Mouse (Mus musculus): Measurements from ENCODE around the gene Serping1.

DNA sequence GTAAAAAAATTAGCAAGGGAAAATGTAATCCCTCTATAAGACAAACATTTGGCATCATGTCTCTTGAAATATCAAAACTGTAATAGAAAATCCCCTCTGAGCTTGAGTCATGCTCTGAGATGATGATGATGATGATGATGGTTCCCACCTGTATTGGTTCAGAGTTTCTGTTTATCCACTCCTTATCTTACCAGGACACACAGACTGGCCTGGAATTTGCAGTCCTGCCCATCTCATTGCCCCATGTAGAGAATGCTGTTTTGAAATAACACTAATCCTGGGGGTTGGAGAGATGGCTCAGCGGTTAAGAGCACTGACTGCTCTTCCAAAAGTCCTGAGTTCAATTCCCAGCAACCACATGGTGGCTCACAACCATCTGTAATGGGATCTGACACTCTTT lies 42.9 kb downstream of the Serping1 start:
- TF ChIP-seq CTCF (IDR thresholded peaks at IDR 0.05; ENCODE audit: extremely low read depth, insufficient read depth, low read length) (no peak), POLR2A (IDR thresholded peaks at IDR 0.05; ENCODE audit: extremely low read depth, insufficient read depth, low read length) (no peak)

Measured in cortical plate, adult 2 months (tissue).